Mouse (Mus musculus) frontal cortex, postnatal 36 days (tissue): ENCODE data around the gene B020031M17Rik.
"Not testable (repeated sequence)": the region's sequence is repeated elsewhere in the genome, so short reads cannot be mapped to it uniquely, and the experiment has no call there.

ENCODE experiments used
- DNase-seq, 2 experiments: peaks; one replicate each; pipeline ENCODE4 v3.0.0; 2022; ENCODE audit warnings: low spot score in 2 of 2

B020031M17Rik gene

GRCm38 (mm10) chr13:119950706-119951105, at the start of gene B020031M17Rik:
TSS of gene B020031M17Rik (minus strand) at chr13:119950806.
- DNase-seq, result not testable (repeated sequence)

- DNase-seq, result not testable (repeated sequence)
Measured at GRCm38 (mm10) chr13:119999215-119999614, 48.6 kb upstream of the B020031M17Rik start.

GRCm38 (mm10) chr13:119998442-119999086, 48.0 kb upstream of the B020031M17Rik start:
- not testable (repeated sequence) for DNase-seq

- DNase-seq, result not testable (repeated sequence)
Measured at GRCm38 (mm10) chr13:119991917-119992496, 41.4 kb upstream of the B020031M17Rik start.

GRCm38 (mm10) chr13:119991264-119991663, 40.7 kb upstream of the B020031M17Rik start:
- not testable (repeated sequence) for DNase-seq

GRCm38 (mm10) chr13:119969163-119969562, 18.6 kb upstream of the B020031M17Rik start:
- DNase-seq, result not testable (repeated sequence)

- DNase-seq, result not testable (repeated sequence)
Measured at GRCm38 (mm10) chr13:119968193-119968592, 17.6 kb upstream of the B020031M17Rik start.

- not testable (repeated sequence) for DNase-seq
Measured at GRCm38 (mm10) chr13:119965968-119966367, 15.4 kb upstream of the B020031M17Rik start.

- not testable (repeated sequence) for DNase-seq
Measured at GRCm38 (mm10) chr13:119965302-119965952, 14.8 kb upstream of the B020031M17Rik start.

- DNase-seq, result not testable (repeated sequence)
Measured at GRCm38 (mm10) chr13:119962856-119963255, 12.2 kb upstream of the B020031M17Rik start.

- not testable (repeated sequence) for DNase-seq
Measured at GRCm38 (mm10) chr13:119955567-119955966, 5.0 kb upstream of the B020031M17Rik start.

GRCm38 (mm10) chr13:119955089-119955488, 4.5 kb upstream of the B020031M17Rik start:
- DNase-seq, result not testable (repeated sequence)

GRCm38 (mm10) chr13:119929172-119929571, 21.4 kb downstream of the B020031M17Rik start, which contains the start of gene Gm21761:
TSS of gene Gm21761 (minus strand) at chr13:119929272.
- DNase-seq, result not testable (repeated sequence)

GRCm38 (mm10) chr13:119924597-119925340, 25.8 kb downstream of the B020031M17Rik start:
- DNase-seq, result not testable (repeated sequence)

GRCm38 (mm10) chr13:119916966-119917722, 33.5 kb downstream of the B020031M17Rik start:
- DNase-seq, result not testable (repeated sequence)

- DNase-seq, result not testable (repeated sequence)
Measured at GRCm38 (mm10) chr13:119916449-119916848, 34.2 kb downstream of the B020031M17Rik start.
